Mouse (Mus musculus) cerebellum, postnatal 36 days (tissue): ENCODE measurements around the gene Gtf2h1.
"Not testable (repeated sequence)": the region's sequence is repeated elsewhere in the genome, so short reads cannot be mapped to it uniquely, and the experiment has no call there.

Experiments used
- DNase-seq, 2 experiments: peaks; one replicate each; pipeline ENCODE4 v3.0.0; 2021 to 2022; ENCODE audit warnings: mixed read lengths in 2 of 2

The Gtf2h1 gene

GRCm38 (mm10) chr7:46830799-46831590, 35.1 kb downstream of the Gtf2h1 start:
- DNase-seq, result no peak

- DNase-seq, result no peak
Measured at GRCm38 (mm10) chr7:46831693-46832092, 35.8 kb downstream of the Gtf2h1 start.

- DNase-seq, result not testable (repeated sequence)
Measured at GRCm38 (mm10) chr7:46832112-46832810, 36.4 kb downstream of the Gtf2h1 start.

- DNase-seq, result no peak
Measured at GRCm38 (mm10) chr7:46833266-46833665, 37.4 kb downstream of the Gtf2h1 start.

GRCm38 (mm10) chr7:46833670-46834255, 37.9 kb downstream of the Gtf2h1 start:
- DNase-seq, result no peak

GRCm38 (mm10) chr7:46834994-46835610, 39.2 kb downstream of the Gtf2h1 start:
- DNase-seq, result no peak

- no peak for DNase-seq
Measured at GRCm38 (mm10) chr7:46836357-46836756, 40.5 kb downstream of the Gtf2h1 start.

- DNase-seq, result no peak
Measured at GRCm38 (mm10) chr7:46837073-46837472, 41.2 kb downstream of the Gtf2h1 start.

- DNase-seq, result peak in 1 of 2 experiments; percentile 13
Measured at GRCm38 (mm10) chr7:46838104-46838671, 42.3 kb downstream of the Gtf2h1 start.

- peak; percentile 69 to 74 for DNase-seq
Measured at GRCm38 (mm10) chr7:46838891-46839302, 43.0 kb downstream of the Gtf2h1 start.

GRCm38 (mm10) chr7:46839446-46839845, 43.5 kb downstream of the Gtf2h1 start:
- DNase-seq, result peak in 1 of 2 experiments; percentile 17

- no peak for DNase-seq
Measured at GRCm38 (mm10) chr7:46839861-46840260, 44.0 kb downstream of the Gtf2h1 start.

- no peak for DNase-seq
Measured at GRCm38 (mm10) chr7:46840326-46840725, 44.4 kb downstream of the Gtf2h1 start.

- DNase-seq, result no peak
Measured at GRCm38 (mm10) chr7:46840787-46841525, 45.1 kb downstream of the Gtf2h1 start, which contains the start of gene Ldha. Gene Ldha (plus strand): TSS chr7:46841475.

- DNase-seq, result no peak
Measured at GRCm38 (mm10) chr7:46842278-46842677, 46.4 kb downstream of the Gtf2h1 start.

- DNase-seq, result no peak
Measured at GRCm38 (mm10) chr7:46843576-46843975, 47.7 kb downstream of the Gtf2h1 start.

- DNase-seq, result peak; percentile 88 to 90
Measured at GRCm38 (mm10) chr7:46845211-46845977, 49.5 kb downstream of the Gtf2h1 start.

GRCm38 (mm10) chr7:46845978-46846485, 50.1 kb downstream of the Gtf2h1 start:
- DNase-seq, result no peak

GRCm38 (mm10) chr7:46846486-46847244, 50.8 kb downstream of the Gtf2h1 start:
- peak; percentile 58 to 59 for DNase-seq

- DNase-seq, result no peak
Measured at GRCm38 (mm10) chr7:46849287-46849686, 53.4 kb downstream of the Gtf2h1 start.
